Mouse (Mus musculus): Measurements from ENCODE around the gene Mcoln3.

DNA sequence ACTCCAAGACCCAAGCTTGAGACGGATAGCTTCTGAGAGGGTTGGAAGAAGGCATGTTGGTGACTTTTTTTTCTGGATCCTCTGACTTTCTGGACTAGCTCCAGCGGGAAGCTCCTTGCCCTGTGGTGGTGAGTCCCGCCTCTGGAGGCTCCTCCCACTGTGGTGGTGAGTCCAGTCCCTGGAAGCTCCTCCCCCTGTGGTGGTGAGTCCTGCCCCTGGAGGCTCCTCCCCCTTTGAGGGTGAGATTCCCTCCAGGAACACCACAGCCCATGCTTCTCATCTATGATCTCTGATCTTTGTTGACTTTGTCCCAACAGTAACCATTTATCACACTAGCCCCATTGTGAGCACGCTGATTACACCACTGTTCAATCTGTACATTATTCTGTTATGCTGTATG, 44.9 kb downstream of the Mcoln3 start:
- TF ChIP-seq GATA1 (IDR thresholded peaks at IDR 0.05; ENCODE audit: low read length) (no peak), TAL1 (IDR thresholded peaks at IDR 0.05; ENCODE audit: low read length) (no peak)
